Mouse (Mus musculus): ENCODE results near the gene Dtx2. TPM values are rescaled to one million over a fixed set of nuclear protein-coding genes. Genes with fewer than 3 reads are reported as not detected.

Gene Dtx2
- 36.3 and 39.6 TPM in 2 replicates for polyA plus RNA-seq (2016; fragmentation: Nextera tagmentation; extraction: Ambion mirVana)

DNA sequence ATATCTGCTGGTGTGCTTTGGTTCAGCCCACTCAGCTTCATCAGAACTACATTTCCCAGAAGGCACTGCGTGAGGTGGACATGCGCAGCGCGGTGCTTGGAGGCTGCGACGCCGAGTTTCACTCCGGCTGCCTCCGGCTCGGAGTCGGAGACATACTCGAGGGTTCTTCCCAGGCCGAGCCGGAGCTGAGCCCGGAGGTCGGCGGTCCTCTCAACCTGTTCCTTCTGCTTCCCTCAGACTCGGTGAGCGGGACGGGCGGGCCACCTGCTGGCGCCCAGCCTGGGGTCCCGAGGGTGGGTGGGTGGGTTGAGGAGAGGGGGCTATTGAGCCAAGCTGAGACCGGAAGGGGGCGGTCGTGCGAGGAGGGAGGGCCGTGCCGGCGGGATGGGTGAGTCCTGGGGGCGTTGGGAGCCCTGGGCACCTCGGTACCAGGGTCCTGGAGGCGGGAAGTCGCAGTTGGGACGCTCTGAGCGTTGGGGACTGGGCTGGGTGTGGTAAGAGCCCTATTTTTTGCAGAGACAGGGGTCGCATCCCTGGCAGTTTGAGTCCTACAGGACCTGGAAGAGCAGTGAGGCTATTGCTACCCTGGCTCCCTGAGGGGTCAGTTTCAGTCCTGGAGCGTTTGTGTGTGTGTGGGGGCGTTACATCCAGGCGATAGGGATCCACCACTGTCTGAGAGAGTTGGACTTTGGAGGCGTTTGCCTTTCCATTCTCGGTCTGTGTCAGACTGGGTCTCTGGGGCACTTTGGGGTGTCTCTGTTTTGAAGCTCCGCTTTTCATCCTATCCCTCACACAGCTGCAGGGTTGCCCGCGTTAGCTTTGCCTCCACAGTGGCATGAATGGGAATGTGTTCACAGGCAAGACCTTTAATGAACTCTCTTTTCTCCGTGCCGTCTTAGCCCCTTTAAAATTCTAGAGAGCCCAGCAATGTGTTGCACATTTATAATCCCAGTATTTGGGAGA, at the start of gene Dtx2:
Gene Dtx2 (plus strand): TSS at position 76 of the 963 bp plus-strand sequence.
- 1% methylated on average over 45 of the region's 47 CpGs for WGBS
- H3K4me3 ChIP-seq = peak within 1 kb of the TSS; percentile 87
- peaks cover 12% of the 10 kb centered on the region for H3K4me1 ChIP-seq
- H3K27ac ChIP-seq (replicated peaks) = peak within 1 kb of the TSS; percentile 97
- no peaks in the 10 kb centered on the region for H3K27me3 ChIP-seq (ENCODE audit: low read depth, poor library complexity, severe bottlenecking)
- DNase-seq (ENCODE audit: low spot score) = peak; percentile 86
- H3K36me3 ChIP-seq = peaks cover 38% of the 10 kb centered on the region
- H3K9me3 ChIP-seq (replicated peaks) = no peaks in the 10 kb centered on the region; the same call in 1 of the 2 replicates

DNA sequence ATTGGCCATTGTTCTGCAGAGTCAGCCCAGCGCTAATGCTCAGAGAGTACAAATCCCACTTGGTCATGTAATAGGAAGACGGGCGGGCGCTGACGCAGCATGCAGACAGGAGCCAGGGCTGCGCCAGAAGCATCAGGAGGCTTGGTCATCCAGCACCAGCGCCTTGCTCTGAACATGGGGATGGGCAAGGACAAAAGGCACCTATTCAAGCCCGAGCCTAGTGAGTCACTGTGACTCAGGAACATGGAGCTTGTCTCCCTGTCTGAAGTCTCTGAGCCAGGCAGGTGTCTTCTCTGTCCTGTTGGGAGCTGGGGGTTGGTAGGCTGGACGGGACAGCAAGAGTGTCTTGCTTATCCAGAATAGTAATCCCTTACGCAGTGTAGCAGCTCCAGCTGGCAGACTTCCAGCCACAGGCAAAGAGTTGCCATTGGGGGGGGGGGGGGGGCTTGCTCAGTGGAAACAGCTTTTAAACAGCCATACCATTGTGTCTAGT, 48.6 kb upstream of the Dtx2 start:
- Histone ChIP-seq H3K9me3 (replicated peaks) (no peaks in the 10 kb centered on the region), H3K4me3 (no peak overlapping the region), H3K27me3 (ENCODE audit: low read depth, poor library complexity, severe bottlenecking) (no peaks in the 10 kb centered on the region), H3K36me3 (no peaks in the 10 kb centered on the region), H3K27ac (replicated peaks) (0 out of 2 replicates have a peak overlapping the region, but pooled peaks have one; percentile 23), H3K4me1 (peaks cover 11% of the 10 kb centered on the region)
- DNase-seq (ENCODE audit: low spot score) = no peak
- 73% methylated on average over 10 of the region's 10 CpGs for WGBS

DNA sequence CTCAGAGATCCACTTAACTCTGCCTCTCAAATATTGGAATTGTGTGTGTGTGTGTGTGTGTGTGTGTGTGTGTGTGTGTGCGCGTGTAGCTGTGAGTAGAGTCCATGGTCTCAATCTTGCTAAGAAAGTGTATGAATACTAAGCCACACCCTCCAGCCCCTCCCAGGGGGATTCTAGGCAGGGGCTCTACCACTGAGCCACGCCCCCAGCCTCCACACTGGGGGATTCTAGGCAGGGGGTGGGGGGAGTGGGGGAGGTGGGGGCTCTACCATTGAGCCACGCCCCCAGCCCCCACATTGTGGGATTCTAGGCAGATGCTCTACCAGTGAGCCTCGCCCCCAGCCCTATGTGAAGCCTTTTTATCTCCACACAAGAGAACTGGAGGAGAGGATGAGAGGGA, 48.0 kb upstream of the Dtx2 start:
- Histone ChIP-seq H3K27ac (replicated peaks) (no peak overlapping the region), H3K36me3 (no peaks in the 10 kb centered on the region), H3K9me3 (replicated peaks) (no peaks in the 10 kb centered on the region), H3K4me1 (peaks cover 11% of the 10 kb centered on the region), H3K27me3 (ENCODE audit: low read depth, poor library complexity, severe bottlenecking) (no peaks in the 10 kb centered on the region), H3K4me3 (no peak overlapping the region)
- no peak for DNase-seq (ENCODE audit: low spot score)
- 84% methylated on average over 5 of the region's 5 CpGs for WGBS

DNA sequence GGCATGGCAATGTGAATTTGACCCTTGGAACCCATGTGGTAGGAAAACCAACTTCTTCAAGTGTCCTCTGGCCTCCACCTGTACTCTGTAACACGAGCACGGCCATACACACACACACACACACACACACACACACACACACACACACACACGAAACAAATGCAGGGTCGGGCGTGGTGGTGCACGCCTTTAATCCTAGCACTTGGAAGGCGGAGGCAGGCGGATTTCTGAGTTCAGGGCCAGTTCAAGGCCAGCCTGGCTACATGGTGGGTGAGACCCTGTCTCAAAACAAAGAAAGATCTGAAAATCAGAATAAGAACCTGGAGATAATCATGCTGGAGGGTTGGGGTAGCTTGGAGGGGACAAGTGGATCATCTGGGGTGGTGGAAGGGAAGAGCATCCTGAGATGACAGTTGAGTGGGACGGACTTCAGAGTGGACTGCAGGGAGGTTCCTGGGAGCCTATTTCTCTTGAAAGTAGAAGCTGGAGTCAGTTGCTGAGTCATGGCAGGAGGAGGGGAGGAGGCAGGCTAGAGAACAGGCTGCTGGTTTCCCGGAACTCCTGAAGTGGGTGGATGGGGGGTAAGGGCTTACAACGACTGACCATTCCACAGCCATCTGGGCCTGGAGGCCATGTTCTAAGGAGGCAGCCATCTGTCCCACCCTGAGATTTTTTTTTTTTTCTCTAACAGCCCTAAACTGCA, 43.7 kb upstream of the Dtx2 start:
- Histone ChIP-seq H3K4me1 (peaks cover 9% of the 10 kb centered on the region), H3K36me3 (no peaks in the 10 kb centered on the region), H3K4me3 (no peak overlapping the region), H3K27ac (replicated peaks) (no peak overlapping the region), H3K27me3 (ENCODE audit: low read depth, poor library complexity, severe bottlenecking) (no peaks in the 10 kb centered on the region), H3K9me3 (replicated peaks) (no peaks in the 10 kb centered on the region)
- DNase-seq (ENCODE audit: low spot score) = no peak
- WGBS = 87% methylated on average over 11 of the region's 11 CpGs

DNA sequence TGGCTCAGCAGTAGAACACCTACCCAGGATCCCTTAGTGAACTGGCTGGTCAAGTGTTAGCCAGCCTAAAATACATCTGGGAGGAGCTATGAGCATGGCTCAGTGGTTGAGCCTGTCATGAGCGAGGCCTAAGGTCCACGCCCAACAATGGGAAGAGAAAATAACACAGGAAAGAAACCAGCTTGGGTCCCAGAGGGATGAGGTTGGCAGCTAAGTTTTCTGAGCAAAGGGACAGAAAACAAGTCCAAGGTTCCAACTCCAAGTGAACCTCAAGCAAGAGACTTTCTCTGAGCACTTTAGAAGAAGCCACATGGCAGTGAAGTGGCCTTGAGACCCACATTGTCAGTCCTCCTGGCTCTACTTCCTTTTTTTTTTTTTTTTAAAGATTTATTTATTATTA, 42.9 kb upstream of the Dtx2 start:
- Histone ChIP-seq H3K27ac (replicated peaks) (no peak overlapping the region), H3K4me1 (peaks cover 2% of the 10 kb centered on the region; the same call in 1 of the 2 replicates), H3K36me3 (no peaks in the 10 kb centered on the region), H3K27me3 (ENCODE audit: low read depth, poor library complexity, severe bottlenecking) (no peaks in the 10 kb centered on the region), H3K4me3 (no peak overlapping the region), H3K9me3 (replicated peaks) (no peaks in the 10 kb centered on the region)
- no peak for DNase-seq (ENCODE audit: low spot score)
- 94% methylated on average over 2 of the region's 2 CpGs for WGBS

DNA sequence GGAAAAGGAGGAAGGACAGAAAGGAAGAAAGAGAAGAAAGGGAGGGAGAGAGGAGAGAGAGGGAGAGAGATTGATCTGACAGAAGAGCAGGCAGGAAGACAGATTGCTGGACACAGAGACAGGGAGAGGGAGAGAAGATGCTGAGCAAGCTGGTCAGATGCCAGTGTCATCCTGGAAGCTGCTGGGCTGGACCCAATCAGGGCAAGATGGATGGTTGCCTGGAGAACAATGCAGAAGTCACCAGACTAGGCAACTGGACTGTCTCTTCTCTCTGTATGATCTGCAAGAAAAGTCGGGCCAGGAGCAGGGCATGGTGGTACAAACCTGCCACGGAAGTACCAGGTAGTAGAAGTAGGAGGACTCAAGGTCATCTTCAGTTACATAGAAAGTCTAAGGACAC, 41.8 kb upstream of the Dtx2 start:
- H3K9me3 ChIP-seq (replicated peaks) = no peaks in the 10 kb centered on the region
- DNase-seq (ENCODE audit: low spot score) = no peak
- peaks cover 10% of the 10 kb centered on the region for H3K4me1 ChIP-seq
- H3K27ac ChIP-seq (replicated peaks) = no peak overlapping the region
- no peaks in the 10 kb centered on the region for H3K36me3 ChIP-seq
- WGBS = 98% methylated on average over 2 of the region's 2 CpGs
- no peak overlapping the region for H3K4me3 ChIP-seq
- H3K27me3 ChIP-seq (ENCODE audit: low read depth, poor library complexity, severe bottlenecking) = no peaks in the 10 kb centered on the region

DNA sequence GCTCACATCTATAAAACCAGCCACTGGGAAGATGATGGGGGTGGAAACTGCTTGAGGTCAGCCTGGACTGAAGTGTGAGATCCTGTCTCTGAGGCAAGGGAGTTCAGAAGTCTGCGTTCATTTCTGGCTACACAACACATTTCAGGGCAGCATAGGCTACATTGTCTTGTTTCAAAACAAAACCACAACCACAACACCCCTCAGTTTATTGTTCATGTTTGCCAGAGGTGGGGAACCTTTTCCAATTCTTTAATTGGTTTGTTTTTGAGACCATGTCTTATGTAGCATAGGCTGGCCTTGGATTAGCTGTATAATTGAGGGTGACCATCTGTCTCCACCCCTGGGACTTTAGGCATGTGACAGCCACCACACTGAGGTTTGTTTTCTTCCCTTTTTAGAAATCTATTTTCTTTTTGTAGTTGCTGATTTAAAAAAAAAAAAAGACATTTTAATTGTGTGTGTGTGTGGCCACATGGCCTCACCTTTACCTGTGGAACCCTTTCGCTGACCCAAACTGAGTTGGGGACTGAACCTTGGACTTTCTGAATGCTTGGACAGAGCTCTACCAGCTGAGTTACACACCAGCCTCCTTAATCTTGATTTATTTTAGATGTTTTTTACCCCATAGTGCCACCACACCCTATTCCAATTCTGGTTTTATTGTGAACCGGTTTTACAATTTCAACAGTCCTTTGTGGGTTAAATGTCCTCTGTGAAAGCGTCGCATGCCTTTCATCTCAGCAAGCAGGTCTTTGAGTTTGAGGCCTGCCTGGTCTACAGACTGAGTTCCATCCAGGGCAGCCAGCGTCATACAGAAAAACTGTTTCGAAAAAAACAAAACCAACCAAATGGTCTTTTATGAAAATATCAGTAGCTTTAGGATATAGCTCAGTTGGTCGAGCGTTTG, 38.0 kb upstream of the Dtx2 start:
- peak overlapping the region; percentile 91 for H3K27ac ChIP-seq (replicated peaks)
- no peaks in the 10 kb centered on the region for H3K27me3 ChIP-seq (ENCODE audit: low read depth, poor library complexity, severe bottlenecking)
- 85% methylated on average over 9 of the region's 9 CpGs for whole genome bisulfite sequencing
- H3K9me3 ChIP-seq (replicated peaks) = no peaks in the 10 kb centered on the region
- H3K36me3 ChIP-seq = no peaks in the 10 kb centered on the region
- peaks cover 19% of the 10 kb centered on the region for H3K4me1 ChIP-seq
- no peak for DNase-seq (ENCODE audit: low spot score)
- H3K4me3 ChIP-seq = peak overlapping the region; percentile 43

DNA sequence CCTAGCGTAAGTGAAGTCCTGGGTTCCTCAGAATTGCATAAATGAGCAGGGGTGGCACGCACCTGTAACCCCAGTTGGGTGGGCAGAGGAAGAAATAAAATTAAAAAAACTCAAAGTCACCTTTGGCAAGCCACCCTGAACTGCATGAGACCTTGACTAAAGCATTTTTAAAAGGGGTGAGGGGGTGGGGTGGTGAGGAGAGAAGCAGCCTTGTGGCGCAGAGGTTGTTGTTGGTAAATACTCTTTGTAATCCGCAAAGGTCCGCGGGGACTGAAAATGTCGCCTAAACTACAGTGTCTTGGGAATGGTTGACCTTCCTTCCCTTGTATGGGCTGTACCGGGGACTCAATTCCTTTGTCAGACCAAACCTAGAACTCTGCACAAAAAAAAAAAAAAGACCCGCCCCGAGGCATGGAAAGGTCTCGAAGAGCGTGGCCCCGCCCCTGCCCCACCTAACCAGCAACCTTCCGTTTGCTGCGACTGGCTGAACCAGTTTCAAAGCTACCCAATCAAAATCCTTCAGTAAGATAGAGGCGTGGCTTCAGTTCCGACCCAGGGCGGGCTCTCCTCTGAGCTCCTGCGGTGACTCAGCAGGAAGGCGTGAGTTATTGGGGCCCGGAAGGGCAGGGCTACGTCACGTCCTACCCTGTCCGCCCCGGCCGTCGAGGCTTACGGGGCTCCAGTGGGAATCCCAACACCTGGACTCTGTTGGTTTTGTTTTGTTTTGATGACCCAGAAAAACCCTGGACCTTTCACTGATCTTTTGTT, 37.2 kb upstream of the Dtx2 start:
- peak overlapping the region; percentile 43 for H3K4me3 ChIP-seq
- H3K4me1 ChIP-seq = peaks cover 27% of the 10 kb centered on the region
- peak overlapping the region; percentile 91 for H3K27ac ChIP-seq (replicated peaks)
- no peaks in the 10 kb centered on the region for H3K9me3 ChIP-seq (replicated peaks)
- DNase-seq (ENCODE audit: low spot score) = peak; percentile 93
- no peaks in the 10 kb centered on the region for H3K36me3 ChIP-seq
- 9% methylated on average over 28 of the region's 28 CpGs for WGBS
- no peaks in the 10 kb centered on the region for H3K27me3 ChIP-seq (ENCODE audit: low read depth, poor library complexity, severe bottlenecking)

DNA sequence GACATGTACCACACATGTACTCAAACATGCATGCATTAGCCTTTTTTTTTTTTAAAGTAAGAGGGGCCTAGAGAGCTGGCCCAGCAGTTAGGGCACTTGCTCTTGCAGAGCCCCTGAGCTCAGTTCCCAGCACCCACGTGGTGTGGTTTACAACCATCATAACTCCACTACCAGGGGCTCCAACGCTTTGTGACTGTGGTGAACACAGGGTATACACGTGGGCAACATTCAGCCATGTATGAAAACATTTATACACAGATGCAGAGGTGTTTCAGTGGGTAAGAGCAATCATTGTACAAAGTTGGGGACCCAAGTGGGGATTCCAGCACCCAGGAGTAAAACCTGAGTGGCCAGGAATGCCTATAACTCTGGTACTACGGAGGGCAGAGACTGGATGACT, 36.2 kb upstream of the Dtx2 start:
- Histone ChIP-seq H3K27me3 (ENCODE audit: low read depth, poor library complexity, severe bottlenecking) (no peaks in the 10 kb centered on the region), H3K9me3 (replicated peaks) (no peaks in the 10 kb centered on the region), H3K36me3 (no peaks in the 10 kb centered on the region), H3K27ac (replicated peaks) (peak overlapping the region; percentile 91), H3K4me1 (peaks cover 35% of the 10 kb centered on the region), H3K4me3 (peak overlapping the region; percentile 43)
- WGBS = 86% methylated on average over 4 of the region's 4 CpGs
- DNase-seq (ENCODE audit: low spot score) = no peak

DNA sequence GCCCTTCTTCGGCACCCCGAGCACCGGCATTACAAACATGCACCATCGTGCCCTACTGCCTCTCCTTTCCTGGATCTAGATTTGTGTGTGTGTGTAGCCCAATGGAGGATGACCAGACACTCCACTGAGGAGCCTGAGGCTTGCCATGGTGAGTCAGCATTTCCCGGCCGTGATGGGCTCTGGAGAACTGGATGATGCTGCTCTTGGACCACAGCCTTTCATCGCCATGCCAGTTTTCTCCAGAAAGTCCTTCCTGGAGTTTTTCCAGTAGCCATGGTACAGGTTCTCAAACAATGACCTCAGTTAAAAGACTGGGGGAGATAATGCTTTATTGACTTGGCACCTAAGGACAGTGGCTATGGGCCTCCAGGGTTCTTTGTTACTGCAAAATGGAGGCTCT, 34.7 kb upstream of the Dtx2 start:
- Histone ChIP-seq H3K4me1 (peaks cover 35% of the 10 kb centered on the region), H3K36me3 (no peaks in the 10 kb centered on the region), H3K4me3 (no peak overlapping the region), H3K27ac (replicated peaks) (no peak overlapping the region), H3K27me3 (ENCODE audit: low read depth, poor library complexity, severe bottlenecking) (peaks cover 10% of the 10 kb centered on the region), H3K9me3 (replicated peaks) (no peaks in the 10 kb centered on the region)
- no peak for DNase-seq (ENCODE audit: low spot score)
- 98% methylated on average over 7 of the region's 7 CpGs for WGBS

DNA sequence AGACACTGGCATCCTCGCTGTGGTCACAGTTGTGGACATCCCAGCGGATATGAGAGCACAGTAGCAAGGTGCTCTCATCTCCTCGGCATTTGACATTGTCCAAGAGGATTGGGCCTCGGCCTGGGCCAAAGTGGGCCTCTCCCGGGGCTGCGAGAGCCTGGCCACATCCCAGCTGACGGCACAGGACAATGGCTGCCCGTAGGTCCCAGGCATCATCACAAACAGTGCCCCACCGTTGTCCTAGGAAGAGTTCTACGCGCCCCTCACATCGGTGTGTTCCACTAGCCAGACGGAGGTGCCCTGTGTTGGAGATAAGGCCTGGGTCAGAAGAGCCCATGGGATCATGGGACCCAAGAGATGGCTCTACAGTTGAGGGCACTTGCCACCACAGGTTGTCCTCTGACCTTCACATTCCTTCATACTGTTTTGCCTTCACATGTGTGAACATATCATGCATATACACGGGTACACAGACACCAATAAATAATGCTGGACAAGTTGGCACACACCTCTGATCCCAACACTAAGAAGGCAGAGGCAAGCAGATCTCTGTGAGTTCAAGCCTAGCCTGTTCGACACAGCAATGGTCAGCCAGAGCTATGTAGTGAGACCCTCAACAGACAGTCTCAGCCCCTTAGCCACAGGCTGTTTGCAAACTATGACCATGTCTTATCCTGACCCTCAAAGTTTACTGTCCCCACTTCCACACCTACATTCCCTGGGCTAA, 33.5 kb upstream of the Dtx2 start:
- H3K36me3 ChIP-seq = no peaks in the 10 kb centered on the region
- H3K4me3 ChIP-seq = peak overlapping the region; percentile 79; the same call in 1 of the 2 replicates
- WGBS = 94% methylated on average over 15 of the region's 15 CpGs
- no peak for DNase-seq (ENCODE audit: low spot score)
- H3K9me3 ChIP-seq (replicated peaks) = no peaks in the 10 kb centered on the region
- peaks cover 41% of the 10 kb centered on the region for H3K4me1 ChIP-seq
- H3K27me3 ChIP-seq (ENCODE audit: low read depth, poor library complexity, severe bottlenecking) = peaks cover 22% of the 10 kb centered on the region
- peak overlapping the region; percentile 95 for H3K27ac ChIP-seq (replicated peaks)
